Mouse (Mus musculus): Measurements from ENCODE around the gene Csnk1e. TPM values are rescaled to one million over a fixed set of nuclear protein-coding genes. Genes with fewer than 3 reads are reported as not detected.

Csnk1e gene
- polyA plus RNA-seq, 1 experiment = 6.7 TPM

DNA sequence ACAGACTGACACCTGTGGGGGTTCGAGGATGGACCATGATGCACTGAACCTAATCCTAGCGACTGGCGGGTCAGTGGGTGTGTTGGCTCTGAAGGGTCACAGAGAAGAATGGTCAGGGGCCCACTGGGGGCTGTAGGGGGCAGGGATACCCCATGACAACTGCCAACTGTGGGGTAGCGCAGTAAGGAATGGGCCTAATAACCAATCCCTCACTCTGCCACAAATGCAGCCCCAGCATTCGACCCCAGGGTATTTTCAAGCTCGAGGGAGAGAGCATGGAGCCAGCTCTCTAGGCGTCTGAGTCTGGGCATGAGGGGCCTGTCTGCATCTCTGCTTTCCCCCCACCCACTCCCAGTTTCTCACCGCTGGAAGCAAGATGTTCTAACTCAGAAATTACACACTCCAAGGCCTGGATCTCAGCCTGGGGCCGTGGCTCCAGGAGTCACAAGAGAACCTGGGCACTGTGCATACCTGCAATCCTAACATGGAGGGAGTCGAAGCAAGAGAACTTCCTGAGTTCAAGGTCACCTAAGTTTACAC, 24.8 kb downstream of the Csnk1e start:
- Histone ChIP-seq H3K27me3 (ENCODE audit: control insufficient read depth, insufficient read depth, low read length) (no peaks in the 10 kb centered on the region), H3K36me3 (ENCODE audit: control insufficient read depth, insufficient read depth, low read length) (no peaks in the 10 kb centered on the region)
- no peak for TF ChIP-seq CTCF (IDR thresholded peaks at IDR 0.05; ENCODE audit: control insufficient read depth, insufficient read depth, insufficient replicate concordance, low read depth, low read length)
- TF ChIP-seq POLR2A (IDR thresholded peaks at IDR 0.05; ENCODE audit: control insufficient read depth, low read depth, low read length) = no peak

GRCm38 (mm10) chr15:79429994-79430393, 25.4 kb downstream of the Csnk1e start:
- TF ChIP-seq CTCF (IDR thresholded peaks at IDR 0.05; ENCODE audit: control insufficient read depth, insufficient read depth, insufficient replicate concordance, low read depth, low read length) (no peak), POLR2A (IDR thresholded peaks at IDR 0.05; ENCODE audit: control insufficient read depth, low read depth, low read length) (no peak)
- Histone ChIP-seq H3K36me3 (ENCODE audit: control insufficient read depth, insufficient read depth, low read length) (no peaks in the 10 kb centered on the region), H3K27ac (ENCODE audit: control insufficient read depth, insufficient read depth, low read depth, low read length) (no peak overlapping the region), H3K27me3 (ENCODE audit: control insufficient read depth, insufficient read depth, low read length) (no peaks in the 10 kb centered on the region), H3K4me3 (ENCODE audit: control insufficient read depth, low read depth, low read length) (no peak overlapping the region), H3K4me1 (ENCODE audit: control insufficient read depth, insufficient read depth, low read length) (no peaks in the 10 kb centered on the region; the same call in 1 of the 2 replicates)

More for the DNA sequence above, 24.8 kb downstream of the Csnk1e start:
- Histone ChIP-seq H3K4me1 (ENCODE audit: control insufficient read depth, insufficient read depth, low read length) (no peaks in the 10 kb centered on the region; the same call in 1 of the 2 replicates), H3K4me3 (ENCODE audit: control insufficient read depth, low read depth, low read length) (no peak overlapping the region), H3K27ac (ENCODE audit: control insufficient read depth, insufficient read depth, low read depth, low read length) (no peak overlapping the region)

GRCm38 (mm10) chr15:79429527-79429926, 25.8 kb downstream of the Csnk1e start:
- TF ChIP-seq POLR2A (IDR thresholded peaks at IDR 0.05; ENCODE audit: control insufficient read depth, low read depth, low read length) (no peak), CTCF (IDR thresholded peaks at IDR 0.05; ENCODE audit: control insufficient read depth, insufficient read depth, insufficient replicate concordance, low read depth, low read length) (no peak)
- H3K27me3 ChIP-seq (ENCODE audit: control insufficient read depth, insufficient read depth, low read length) = no peaks in the 10 kb centered on the region
- no peaks in the 10 kb centered on the region for H3K4me1 ChIP-seq (ENCODE audit: control insufficient read depth, insufficient read depth, low read length)
- H3K36me3 ChIP-seq (ENCODE audit: control insufficient read depth, insufficient read depth, low read length) = no peaks in the 10 kb centered on the region
- H3K27ac ChIP-seq (ENCODE audit: control insufficient read depth, insufficient read depth, low read depth, low read length) = no peak overlapping the region
- H3K4me3 ChIP-seq (ENCODE audit: control insufficient read depth, low read depth, low read length) = no peak overlapping the region

GRCm38 (mm10) chr15:79428616-79429015, 26.8 kb downstream of the Csnk1e start:
- no peaks in the 10 kb centered on the region for H3K27me3 ChIP-seq (ENCODE audit: control insufficient read depth, insufficient read depth, low read length)
- no peak for TF ChIP-seq CTCF (IDR thresholded peaks at IDR 0.05; ENCODE audit: control insufficient read depth, insufficient read depth, insufficient replicate concordance, low read depth, low read length)
- no peak for TF ChIP-seq POLR2A (IDR thresholded peaks at IDR 0.05; ENCODE audit: control insufficient read depth, low read depth, low read length)
- no peaks in the 10 kb centered on the region for H3K4me1 ChIP-seq (ENCODE audit: control insufficient read depth, insufficient read depth, low read length)
- H3K4me3 ChIP-seq (ENCODE audit: control insufficient read depth, low read depth, low read length) = no peak overlapping the region
- H3K27ac ChIP-seq (ENCODE audit: control insufficient read depth, insufficient read depth, low read depth, low read length) = no peak overlapping the region
- H3K36me3 ChIP-seq (ENCODE audit: control insufficient read depth, insufficient read depth, low read length) = no peaks in the 10 kb centered on the region

DNA sequence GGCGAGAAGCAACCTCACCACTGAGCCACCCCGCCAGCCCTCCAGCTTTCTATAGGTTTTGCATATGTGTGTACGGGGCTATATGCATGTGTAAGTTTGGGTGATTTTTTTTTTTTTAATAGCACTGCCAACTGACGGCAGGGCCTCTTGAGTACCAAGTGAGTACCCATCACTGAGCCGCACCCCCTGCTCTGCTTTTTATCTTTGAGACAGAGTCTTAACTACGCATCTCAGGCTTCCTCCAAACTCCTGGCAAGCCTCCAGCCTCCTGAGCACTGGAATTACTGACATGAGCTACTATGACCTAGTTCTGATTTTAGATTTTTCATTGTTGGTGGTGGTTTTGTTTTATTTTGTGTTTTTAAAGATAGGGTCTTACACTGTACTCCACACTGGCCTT, 27.9 kb downstream of the Csnk1e start:
- Histone ChIP-seq H3K4me3 (ENCODE audit: control insufficient read depth, low read depth, low read length) (no peak overlapping the region), H3K36me3 (ENCODE audit: control insufficient read depth, insufficient read depth, low read length) (no peaks in the 10 kb centered on the region), H3K27me3 (ENCODE audit: control insufficient read depth, insufficient read depth, low read length) (no peaks in the 10 kb centered on the region), H3K4me1 (ENCODE audit: control insufficient read depth, insufficient read depth, low read length) (peaks cover 1% of the 10 kb centered on the region), H3K27ac (ENCODE audit: control insufficient read depth, insufficient read depth, low read depth, low read length) (no peak overlapping the region)
- TF ChIP-seq CTCF (IDR thresholded peaks at IDR 0.05; ENCODE audit: control insufficient read depth, insufficient read depth, insufficient replicate concordance, low read depth, low read length) (no peak), POLR2A (IDR thresholded peaks at IDR 0.05; ENCODE audit: control insufficient read depth, low read depth, low read length) (no peak)

GRCm38 (mm10) chr15:79425516-79425915, 29.9 kb downstream of the Csnk1e start:
- peaks cover 7% of the 10 kb centered on the region for H3K4me1 ChIP-seq (ENCODE audit: control insufficient read depth, insufficient read depth, low read length)
- no peaks in the 10 kb centered on the region for H3K27me3 ChIP-seq (ENCODE audit: control insufficient read depth, insufficient read depth, low read length)
- no peak overlapping the region for H3K27ac ChIP-seq (ENCODE audit: control insufficient read depth, insufficient read depth, low read depth, low read length)
- H3K4me3 ChIP-seq (ENCODE audit: control insufficient read depth, low read depth, low read length) = no peak overlapping the region
- TF ChIP-seq POLR2A (IDR thresholded peaks at IDR 0.05; ENCODE audit: control insufficient read depth, low read depth, low read length) (no peak), CTCF (IDR thresholded peaks at IDR 0.05; ENCODE audit: control insufficient read depth, insufficient read depth, insufficient replicate concordance, low read depth, low read length) (no peak)
- no peaks in the 10 kb centered on the region for H3K36me3 ChIP-seq (ENCODE audit: control insufficient read depth, insufficient read depth, low read length)

DNA sequence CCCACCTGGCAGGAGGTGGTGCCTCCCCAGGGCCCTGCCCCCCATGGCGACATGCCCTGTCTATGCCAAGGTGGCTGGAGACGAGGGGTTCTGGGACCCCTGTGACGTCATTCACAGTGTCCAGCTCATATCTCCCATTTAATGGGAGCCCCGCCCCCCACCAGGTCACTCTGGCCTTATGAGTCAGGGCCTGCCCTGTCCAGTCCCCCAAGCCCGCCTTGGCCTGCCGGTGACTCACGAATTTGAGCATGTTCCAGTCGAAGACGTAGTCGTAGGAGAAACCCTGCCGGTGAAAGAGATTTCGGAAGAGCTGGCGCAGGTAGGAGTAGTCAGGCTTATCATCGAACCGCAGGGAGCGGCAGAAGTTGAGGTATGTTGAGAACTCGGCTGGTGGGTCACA, 30.8 kb downstream of the Csnk1e start:
- Histone ChIP-seq H3K4me3 (ENCODE audit: control insufficient read depth, low read depth, low read length) (no peak overlapping the region), H3K27ac (ENCODE audit: control insufficient read depth, insufficient read depth, low read depth, low read length) (no peak overlapping the region), H3K4me1 (ENCODE audit: control insufficient read depth, insufficient read depth, low read length) (peaks cover 7% of the 10 kb centered on the region), H3K36me3 (ENCODE audit: control insufficient read depth, insufficient read depth, low read length) (no peaks in the 10 kb centered on the region), H3K27me3 (ENCODE audit: control insufficient read depth, insufficient read depth, low read length) (no peaks in the 10 kb centered on the region)
- TF ChIP-seq CTCF (IDR thresholded peaks at IDR 0.05; ENCODE audit: control insufficient read depth, insufficient read depth, insufficient replicate concordance, low read depth, low read length) = no peak
- TF ChIP-seq POLR2A (IDR thresholded peaks at IDR 0.05; ENCODE audit: control insufficient read depth, low read depth, low read length) = no peak

Measured in testis, adult 2 months (tissue).